Mouse (Mus musculus) neural tube, embryonic 10.5 days (tissue): Measurements from ENCODE around the gene Itpr2.

Source experiments
- DNase-seq: peaks from one replicate; pipeline ENCODE4 v3.0.0-alpha.2; 2017; ENCODE audit warnings: low spot score; ENCODE audit errors: extremely low spot score

The Itpr2 gene

GRCm38 (mm10) chr6:146509891-146510290, 7.9 kb upstream of the Itpr2 start:
- no peak for DNase-seq

DNA sequence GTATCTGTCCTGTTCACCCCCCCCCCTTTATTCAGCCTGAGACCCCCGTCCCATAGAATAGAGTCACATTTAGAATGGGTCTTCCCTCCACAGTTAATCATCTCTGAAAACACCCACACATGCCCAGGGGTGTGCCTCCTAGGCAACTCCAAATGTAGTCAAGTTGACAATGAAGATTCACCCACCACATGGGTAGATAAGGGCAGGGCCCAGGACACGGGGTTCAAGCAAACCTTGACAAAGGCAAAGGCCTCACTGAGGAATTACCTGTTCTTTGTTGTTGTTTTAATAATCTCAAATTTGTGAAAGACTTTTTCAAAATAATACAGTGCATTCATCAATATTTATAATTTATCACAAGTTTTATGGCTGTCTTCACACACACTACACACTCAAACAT, 2.4 kb upstream of the Itpr2 start:
- no peak for DNase-seq

DNA sequence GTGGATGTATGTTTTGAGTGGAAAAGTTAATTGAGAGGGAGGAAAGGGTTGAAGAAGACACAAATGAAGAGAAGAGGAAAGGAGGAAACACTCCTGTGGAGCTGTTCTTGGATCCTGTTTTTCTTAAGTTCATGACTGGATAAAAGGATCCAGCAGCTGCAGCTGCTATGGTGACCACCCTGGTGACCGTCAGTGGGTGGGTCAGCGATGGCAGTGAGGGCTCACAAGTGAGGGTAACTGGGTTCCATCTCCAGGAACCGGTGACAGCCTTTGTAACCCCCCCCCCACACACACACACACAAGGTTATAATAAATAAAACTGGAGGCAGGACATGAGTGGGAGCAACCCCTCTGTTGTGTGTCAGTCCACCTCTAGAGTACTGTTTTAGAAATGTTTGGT, 833 bp upstream of the Itpr2 start:
- DNase-seq: no peak

DNA sequence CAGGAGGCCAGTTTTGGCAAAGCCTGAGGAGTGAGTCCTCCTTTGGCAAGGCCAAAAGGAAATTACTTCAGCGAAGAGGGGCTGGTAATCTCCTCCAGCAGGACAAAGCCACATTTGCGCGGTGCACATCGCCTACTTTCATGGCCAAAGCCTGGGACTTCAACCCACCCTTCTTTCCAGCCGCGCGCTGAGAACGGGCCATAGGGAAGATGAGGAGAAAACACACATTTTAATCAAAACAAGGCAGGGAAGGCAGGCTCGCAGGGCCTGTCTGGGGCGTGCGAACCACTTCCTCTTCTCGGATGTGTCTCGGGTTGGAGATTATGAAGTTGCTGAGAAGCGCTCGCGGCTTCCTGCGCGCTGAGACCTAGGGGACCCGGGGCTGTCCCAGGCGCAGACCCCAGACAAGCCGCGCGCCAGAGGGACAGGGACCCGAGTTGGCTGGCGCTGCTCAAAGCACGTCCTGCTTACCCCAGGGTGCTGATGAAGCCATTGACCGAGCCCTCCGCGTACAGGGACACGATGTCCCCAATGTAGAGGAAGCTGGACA, 632 bp downstream of the Itpr2 start:
- DNase-seq: no peak

- peak; percentile 14 for DNase-seq
These were observed 1.3 kb downstream of the Itpr2 start for GRCm38 (mm10) chr6:146500771-146501170.

- no peak for DNase-seq
These were observed 1.8 kb downstream of the Itpr2 start for GRCm38 (mm10) chr6:146500206-146500605.

GRCm38 (mm10) chr6:146499566-146499965, 2.5 kb downstream of the Itpr2 start:
- no peak for DNase-seq

GRCm38 (mm10) chr6:146498416-146498815, 3.6 kb downstream of the Itpr2 start:
- no peak for DNase-seq

- DNase-seq: no peak
These were observed 4.2 kb downstream of the Itpr2 start for GRCm38 (mm10) chr6:146497866-146498265.

- DNase-seq: no peak
These were observed 4.6 kb downstream of the Itpr2 start for GRCm38 (mm10) chr6:146497435-146497834.

GRCm38 (mm10) chr6:146491680-146492079, 10.3 kb downstream of the Itpr2 start:
- no peak for DNase-seq

DNA sequence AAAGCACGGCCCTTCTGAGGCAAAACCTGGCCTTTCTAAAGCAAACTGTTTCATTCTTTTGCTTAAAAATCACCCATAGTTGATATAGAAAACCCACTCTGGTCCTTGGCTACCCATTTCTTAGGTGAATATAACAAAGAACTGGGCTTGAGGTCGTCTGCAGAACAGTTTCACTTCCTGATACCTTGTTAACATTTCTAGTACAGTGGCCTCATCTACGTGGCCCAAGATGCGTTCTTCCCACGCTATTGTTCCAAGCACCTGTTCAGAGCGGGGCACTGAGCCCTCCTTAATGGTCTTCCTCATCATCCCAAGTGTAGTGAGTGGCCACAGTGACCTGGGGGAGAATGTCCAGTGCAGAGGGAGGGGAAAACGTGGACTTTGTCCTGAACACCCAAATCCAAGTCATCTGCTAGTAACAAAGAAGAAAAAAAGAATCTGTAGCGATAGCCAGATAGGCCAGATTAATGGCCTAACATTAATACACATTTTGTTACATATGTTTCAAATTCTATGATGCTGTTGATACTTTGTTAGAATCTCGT, 11.5 kb downstream of the Itpr2 start:
- no peak for DNase-seq

DNA sequence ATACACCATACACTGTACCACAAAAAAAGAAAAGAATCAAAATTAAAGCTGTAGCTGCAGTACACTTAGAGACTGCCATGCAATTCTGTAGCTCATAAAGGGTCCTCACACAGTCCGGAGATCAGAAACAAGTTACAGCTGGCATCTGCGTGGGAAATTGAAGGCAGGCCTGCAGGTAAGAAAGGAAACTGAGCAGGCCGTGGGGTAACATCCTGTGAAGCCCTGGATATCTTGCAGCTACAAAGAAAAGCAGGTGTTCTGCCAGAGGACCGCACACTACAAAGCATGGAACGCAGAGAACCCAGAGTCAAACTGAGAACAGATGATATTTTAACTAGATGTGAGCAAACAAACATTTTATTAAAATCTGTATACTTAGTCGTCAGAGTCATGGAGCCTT, 12.2 kb downstream of the Itpr2 start:
- no peak for DNase-seq

- no peak for DNase-seq
These were observed 13.3 kb downstream of the Itpr2 start for GRCm38 (mm10) chr6:146488749-146489148.

DNA sequence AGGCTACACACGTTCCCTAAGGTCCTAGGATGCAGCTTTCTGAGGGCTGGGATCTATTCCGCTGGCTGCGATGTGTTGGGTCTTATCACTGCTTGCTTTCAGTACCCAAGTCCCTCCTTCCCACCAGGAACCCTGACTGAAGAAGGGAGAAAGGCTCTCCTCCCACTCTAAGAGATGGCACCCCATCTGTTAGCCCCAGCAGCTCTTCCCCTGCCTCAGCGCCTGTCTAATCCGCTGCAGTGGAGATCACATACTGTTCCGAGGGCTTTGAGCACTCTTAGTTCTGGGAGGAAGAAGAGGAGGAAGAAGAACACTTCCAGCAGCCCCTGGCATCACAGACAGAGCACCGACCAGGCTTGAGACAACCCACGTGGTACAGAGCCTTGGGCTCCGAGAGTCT, 14.9 kb downstream of the Itpr2 start:
- no peak for DNase-seq

- no peak for DNase-seq
These were observed 15.9 kb downstream of the Itpr2 start for GRCm38 (mm10) chr6:146486073-146486472.

DNA sequence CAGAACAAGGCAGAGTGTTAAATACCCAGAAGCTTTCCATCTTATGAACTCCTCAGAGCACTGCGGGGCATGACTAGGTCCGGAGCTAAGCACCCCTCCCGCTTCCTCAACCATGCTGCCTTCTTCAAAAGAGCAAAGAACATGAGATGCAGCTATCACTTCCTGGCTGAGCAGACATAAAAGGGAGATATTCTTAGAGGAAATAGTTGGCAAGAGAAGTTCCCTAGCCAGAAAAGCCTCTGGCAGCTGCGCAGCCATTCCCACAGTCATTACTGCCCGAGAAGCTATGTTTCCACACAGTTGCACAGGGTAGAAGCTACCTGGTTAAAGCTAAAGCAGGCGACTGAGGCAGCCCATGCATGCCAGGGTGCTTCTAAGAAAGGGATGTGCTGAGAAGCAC, 20.6 kb downstream of the Itpr2 start:
- no peak for DNase-seq

DNA sequence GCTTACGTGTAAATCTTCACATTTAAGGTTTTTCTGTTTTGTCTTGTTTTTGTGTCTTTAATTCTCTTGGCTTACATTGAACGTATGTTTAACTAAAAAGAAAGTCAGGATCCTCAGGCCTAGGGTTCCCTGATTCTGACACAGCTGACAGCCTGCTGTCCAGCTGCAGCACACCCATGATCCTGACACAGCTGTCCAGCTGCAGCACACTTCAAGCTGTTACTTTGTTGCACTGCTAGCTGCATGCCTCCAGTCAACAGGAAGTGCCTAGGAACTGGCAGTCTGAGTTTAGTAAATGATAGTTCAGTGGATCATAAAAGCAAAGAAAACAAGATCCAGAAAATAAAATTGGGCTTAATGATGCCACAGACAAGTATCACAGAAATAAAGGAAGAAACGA, 21.1 kb downstream of the Itpr2 start:
- no peak for DNase-seq

GRCm38 (mm10) chr6:146478888-146479683, 22.9 kb downstream of the Itpr2 start:
- no peak for DNase-seq

DNA sequence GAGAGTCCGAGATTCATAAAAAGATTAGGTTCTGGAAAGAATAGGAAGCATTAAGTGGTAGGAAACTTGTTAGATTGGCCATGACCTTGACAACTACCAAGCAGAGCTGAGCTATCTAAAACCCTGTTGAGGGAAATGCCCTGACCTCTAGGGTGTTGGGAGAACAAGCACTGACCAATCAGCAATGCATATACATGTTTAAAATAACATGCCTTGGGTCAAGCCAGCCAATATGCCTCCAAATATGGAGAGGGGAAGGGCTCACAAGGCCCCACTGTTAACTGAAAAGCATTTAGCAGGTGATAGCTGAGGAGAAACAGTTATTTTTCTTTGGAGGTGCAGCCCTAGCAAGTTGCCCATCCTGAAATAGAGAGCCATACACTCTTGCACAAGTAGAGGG, 25.2 kb downstream of the Itpr2 start:
- DNase-seq: no peak

- no peak for DNase-seq
These were observed 27.9 kb downstream of the Itpr2 start for GRCm38 (mm10) chr6:146474166-146474565.

DNA sequence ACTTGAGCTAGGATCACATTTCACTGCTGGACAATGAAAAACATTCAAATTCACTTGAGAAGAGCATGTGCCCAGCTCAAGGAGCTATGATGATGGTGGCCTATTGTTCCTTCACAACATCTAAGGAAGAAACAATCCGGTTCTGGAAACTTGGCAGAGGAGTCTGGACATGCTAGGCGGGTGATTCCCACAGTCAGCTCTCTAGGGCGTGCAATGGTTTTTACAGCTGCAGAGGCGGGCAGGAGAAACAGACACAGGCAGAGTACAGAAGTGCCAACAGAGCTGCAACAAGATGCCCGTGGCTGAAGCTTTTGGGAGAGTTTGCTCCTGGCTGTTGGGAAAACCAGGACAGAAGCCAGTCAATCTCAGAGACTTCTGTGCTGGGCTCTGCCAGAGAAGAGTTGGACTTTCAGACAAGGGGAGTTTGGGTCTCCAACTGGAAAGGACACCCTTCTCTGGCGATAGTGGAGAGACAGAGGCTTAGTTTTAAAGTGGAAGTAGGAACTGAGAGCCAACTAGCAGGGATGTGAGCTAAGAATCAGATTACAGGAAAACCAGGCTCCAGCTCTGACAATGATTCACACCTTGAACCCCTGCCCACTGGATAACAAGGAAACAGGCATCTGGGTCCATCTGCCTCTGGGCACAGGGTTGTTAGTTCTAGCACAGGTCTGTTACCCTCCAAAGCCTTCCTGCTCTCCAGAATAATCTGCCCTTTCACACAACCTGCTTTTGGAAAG, 28.6 kb downstream of the Itpr2 start:
- no peak for DNase-seq
